Mouse (Mus musculus) gastrocnemius, postnatal 10 days (tissue): ENCODE results near the gene Fbxl13. TPM values are rescaled to one million over a fixed set of nuclear protein-coding genes. Genes with fewer than 3 reads are reported as not detected.

ENCODE experiments used
- DNase-seq: peaks from one replicate; pipeline ENCODE4 v3.0.0; 2021; ENCODE audit warnings: mixed read lengths
- total RNA-seq, 2 experiments: library from RNA; stranded (reverse); gene quantifications; 2 replicates each; pipeline ENCODE4 v1.2.3; 2021

The Fbxl13 gene
- total RNA-seq, 2 experiments from 2014 or later = 0.19 to 0.36 TPM

- no peak for DNase-seq
Measured at GRCm38 (mm10) chr5:21483275-21483674, 162.2 kb downstream of the Fbxl13 start.

DNA sequence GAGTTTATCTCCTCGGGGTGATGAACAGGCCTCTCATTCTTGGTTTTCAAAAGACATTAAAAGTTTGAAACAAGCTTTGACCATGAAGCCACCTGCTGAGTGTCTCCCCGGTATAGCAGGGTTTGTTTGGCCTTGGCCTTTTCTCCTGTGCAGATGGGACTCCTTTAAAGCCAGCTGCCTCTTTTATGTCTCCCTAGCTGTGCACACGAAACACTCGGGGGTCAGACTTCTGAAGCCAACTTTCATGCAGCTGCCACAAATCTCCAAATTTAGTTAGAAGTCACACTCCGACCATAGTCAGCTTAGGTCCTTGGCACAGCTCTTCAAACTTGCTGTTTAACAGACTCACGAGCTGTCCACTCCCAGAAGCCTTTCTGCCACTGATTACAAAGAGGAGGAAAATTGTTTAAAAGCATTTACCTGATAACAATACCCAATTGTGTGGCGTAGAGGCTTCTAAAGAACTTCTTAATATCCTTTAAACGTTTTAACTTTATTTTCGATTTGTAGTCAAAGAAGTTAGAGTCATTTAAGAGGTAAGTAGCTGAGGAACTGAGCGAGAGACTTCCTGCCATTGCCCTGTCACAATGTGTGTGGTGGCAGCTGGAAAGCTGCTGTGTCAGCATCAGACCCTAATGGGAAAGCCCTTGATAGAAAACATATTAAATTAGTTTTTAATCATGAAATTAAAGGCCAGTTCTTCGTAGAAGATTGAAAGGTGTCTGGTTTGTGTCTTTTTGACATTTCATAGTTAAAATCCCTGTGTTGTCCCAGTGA lies 162.8 kb downstream of the Fbxl13 start:
- DNase-seq = no peak

DNA sequence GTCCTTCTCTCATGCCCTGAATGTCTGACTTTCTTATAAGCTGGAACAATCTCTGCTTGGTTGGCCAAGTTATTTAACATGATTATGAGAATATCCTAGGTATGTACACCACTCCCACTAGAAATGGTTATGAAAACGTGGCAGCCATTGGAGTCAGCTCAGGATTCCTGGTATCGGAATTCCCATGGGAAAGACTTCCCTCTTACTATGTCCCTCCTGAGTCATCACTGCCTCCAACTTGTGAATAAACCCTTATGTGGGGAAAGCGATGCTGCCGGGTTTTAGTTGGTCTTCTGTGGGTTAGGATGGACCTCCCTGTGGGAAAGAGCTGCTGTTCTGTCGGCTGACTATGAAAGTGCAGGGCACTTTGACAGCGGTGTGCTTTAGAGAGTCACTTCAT lies 163.9 kb downstream of the Fbxl13 start:
- DNase-seq = no peak

- DNase-seq = no peak
Measured at GRCm38 (mm10) chr5:21479746-21480145, 165.7 kb downstream of the Fbxl13 start.

DNA sequence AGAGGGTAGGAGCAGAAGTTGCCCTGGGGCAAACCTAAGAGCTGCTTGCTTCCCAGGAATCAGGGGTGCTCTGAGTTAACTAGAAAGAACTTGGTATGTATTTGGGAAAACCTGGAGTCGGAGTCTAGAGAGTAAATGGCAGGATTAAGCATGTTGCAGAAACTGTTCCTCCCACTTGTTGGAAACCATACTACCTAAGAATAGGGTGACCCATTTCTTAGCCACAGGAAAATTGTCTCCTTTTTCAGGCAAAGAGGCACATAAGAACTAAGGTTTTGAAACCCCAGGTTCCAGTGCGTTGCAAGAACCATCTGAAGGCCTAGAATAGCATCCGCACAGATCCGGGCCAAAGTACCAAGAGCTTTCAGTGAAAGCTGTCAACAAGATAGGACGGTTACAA lies 167.0 kb downstream of the Fbxl13 start:
- DNase-seq = no peak

DNA sequence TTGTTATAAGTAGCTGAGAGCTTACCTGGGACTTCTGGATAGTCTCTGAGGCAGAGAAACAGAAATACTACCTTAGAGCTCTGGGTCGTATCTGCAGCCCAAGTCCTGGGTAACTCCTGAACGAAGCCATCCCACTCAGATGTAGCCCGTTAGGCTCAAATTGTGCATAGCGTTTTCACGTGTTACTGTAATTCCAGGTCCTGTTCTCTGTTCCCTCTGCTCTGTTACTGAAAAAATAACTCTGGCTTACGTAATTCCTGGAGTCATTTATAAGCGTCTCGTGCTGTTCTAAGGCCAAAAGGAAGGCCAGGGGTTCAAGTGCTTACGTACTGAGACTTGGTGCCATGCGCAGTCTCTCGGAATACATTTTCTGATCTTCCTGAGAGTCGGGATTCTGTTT lies 177.3 kb downstream of the Fbxl13 start:
- DNase-seq = no peak

DNA sequence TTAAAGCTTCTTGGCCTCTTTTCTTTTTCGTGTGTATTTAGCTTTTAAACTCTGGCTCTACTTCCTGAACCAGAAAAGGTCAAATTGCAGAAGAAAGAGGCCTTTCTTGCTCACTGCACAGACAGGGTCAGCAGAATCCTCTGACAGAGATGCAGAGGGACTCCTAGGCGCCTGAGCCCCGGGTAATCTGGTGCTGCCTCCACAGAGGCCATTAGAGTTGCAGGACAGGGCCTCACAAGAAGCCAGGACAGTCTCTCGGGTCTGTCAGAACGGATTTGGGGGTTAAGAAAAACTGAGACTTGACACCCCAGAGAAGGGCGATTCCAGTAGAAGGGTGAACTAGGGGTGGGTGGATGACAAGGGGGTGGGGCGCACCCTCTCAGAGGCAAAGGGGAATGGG lies 178.0 kb downstream of the Fbxl13 start:
- DNase-seq = no peak

GRCm38 (mm10) chr5:21440833-21441530 lies 204.5 kb downstream of the Fbxl13 start:
- peak; percentile 46 for DNase-seq

GRCm38 (mm10) chr5:21439446-21440110 lies 205.9 kb downstream of the Fbxl13 start:
- no peak for DNase-seq

- DNase-seq = no peak
Measured at GRCm38 (mm10) chr5:21438428-21438827, 207.0 kb downstream of the Fbxl13 start.

- DNase-seq = no peak
Measured at GRCm38 (mm10) chr5:21436471-21436975, 208.9 kb downstream of the Fbxl13 start.

DNA sequence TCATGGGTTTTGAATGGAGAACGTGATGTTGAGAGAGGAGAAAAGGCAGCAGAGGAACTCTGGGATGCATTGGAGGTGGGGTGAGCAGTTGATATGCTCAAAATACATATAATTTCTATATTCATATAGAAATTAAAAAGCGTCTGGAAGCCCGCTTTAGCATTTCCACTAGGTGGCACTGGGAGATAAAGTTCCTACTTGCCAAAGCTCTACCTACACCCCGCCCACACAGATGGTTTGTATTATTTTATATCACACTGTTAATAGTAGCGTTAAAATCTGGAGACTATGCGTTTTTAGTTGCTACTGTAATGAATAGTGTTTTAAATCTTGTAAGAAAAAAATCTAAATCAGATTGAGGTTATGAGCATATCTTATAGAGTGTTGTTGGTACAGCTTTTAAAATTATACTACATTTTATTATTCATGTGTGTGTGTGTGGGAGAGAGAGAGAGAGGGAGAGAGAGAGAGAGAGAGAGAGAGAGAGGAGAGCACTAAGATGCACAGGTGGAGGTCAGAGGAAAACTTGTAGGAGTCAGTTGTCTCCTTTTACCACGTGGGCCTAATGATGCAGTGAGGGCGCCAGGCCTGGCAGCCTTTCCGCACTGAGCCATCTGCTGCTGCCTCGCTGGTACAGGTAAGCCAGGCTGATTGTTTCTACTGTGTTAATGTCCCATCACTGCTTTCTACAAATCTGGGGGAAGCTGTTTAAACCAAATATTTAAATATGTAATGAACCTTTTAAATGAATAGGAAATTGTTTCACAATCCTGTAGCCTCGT lies 211.1 kb downstream of the Fbxl13 start:
- DNase-seq = no peak

Other genes with a start within 250 kb of the Fbxl13 start
- gene Ccdc146, start 221.0 kb downstream of the Fbxl13 start, total RNA-seq = 1 to 10 TPM in 1 of 2 experiments, under 1 TPM in 1; 0.75 to 1.3 TPM
- gene Fam185a, start 220.7 kb downstream of the Fbxl13 start, total RNA-seq = 1 to 10 TPM; 5.5 to 5.6 TPM
- gene Lrrc17, start 102.1 kb downstream of the Fbxl13 start, total RNA-seq = 10 to 100 TPM; 23.3 to 28.8 TPM
- gene Armc10, start 179 bp upstream of the Fbxl13 start, total RNA-seq = 10 to 100 TPM in 1 of 2 experiments, 1 to 10 TPM in 1; 7.1 to 10.8 TPM
- gene Napepld, start 55.8 kb upstream of the Fbxl13 start, total RNA-seq = 1 to 10 TPM; 6.3 to 6.5 TPM
- 100 to 1,000 TPM; 131 to 143 TPM for gene Pmpcb, start 91.5 kb upstream of the Fbxl13 start, total RNA-seq
- gene Dnajc2, start 139.6 kb upstream of the Fbxl13 start, total RNA-seq = 10 to 100 TPM; 16.1 to 17.5 TPM
- gene Psmc2, start 139.6 kb upstream of the Fbxl13 start, total RNA-seq = 100 to 1,000 TPM; 112 to 114 TPM
- not detected for gene Slc26a5, start 220.0 kb upstream of the Fbxl13 start, total RNA-seq